Mouse (Mus musculus): ENCODE measurements around the gene Klc4. TPM values are rescaled to one million over a fixed set of nuclear protein-coding genes. Genes with fewer than 3 reads are reported as not detected.

The Klc4 gene
- total and polyA plus RNA-seq, 3 experiments = 5.4 to 9.5 TPM; not detected in 1

GRCm38 (mm10) chr17:46602212-46602611 is 43.6 kb downstream of the Klc4 start:
- no peak overlapping the region for H3K27ac ChIP-seq (ENCODE audit: control insufficient read depth, low read depth, low read length)
- H3K4me3 ChIP-seq (ENCODE audit: control insufficient read depth in 1 of 2, insufficient read depth in 1 of 2, low read depth in 2 of 2, low read length in 2 of 2) = no peak overlapping the region
- H3K79me2 ChIP-seq (ENCODE audit: control insufficient read depth, insufficient read depth, low read length, poor library complexity) = no peaks in the 10 kb centered on the region
- DNase-seq (ENCODE audit: low read depth, low spot score) = no peak
- no peaks in the 10 kb centered on the region for H3K36me3 ChIP-seq (ENCODE audit: control insufficient read depth in 1 of 2, insufficient read depth in 2 of 2, low read length in 2 of 2)
- TF ChIP-seq EP300 (IDR thresholded peaks at IDR 0.05; ENCODE audit: low read depth in 1 of 2, low read length in 2 of 2) (no peak), POLR2A (IDR thresholded peaks at IDR 0.05; ENCODE audit: control insufficient read depth in 1 of 2, insufficient read depth in 1 of 2, low read depth in 1 of 2, low read length in 2 of 2, poor library complexity in 1 of 2) (no peak), HCFC1 (IDR thresholded peaks at IDR 0.05; ENCODE audit: low read depth, low read length) (no peak), MYC (IDR thresholded peaks at IDR 0.05; ENCODE audit: low read depth, low read length) (no peak)
- H3K4me1 ChIP-seq (ENCODE audit: control insufficient read depth in 1 of 2, insufficient read depth in 2 of 2, low read length in 2 of 2) = no peaks in the 10 kb centered on the region; a peak in 1 of 4 replicates
- H3K27me3 ChIP-seq (ENCODE audit: control insufficient read depth in 1 of 2, insufficient read depth in 2 of 2, low read length in 2 of 2) = no peaks in the 10 kb centered on the region; a peak in 1 of 4 replicates
- H3K9me3 ChIP-seq (replicated peaks; ENCODE audit: insufficient read depth, low read length) = no peaks in the 10 kb centered on the region
- H3K9ac ChIP-seq (ENCODE audit: control insufficient read depth, low read depth, low read length, poor library complexity, severe bottlenecking) = no peak overlapping the region

GRCm38 (mm10) chr17:46600569-46600968 is 45.3 kb downstream of the Klc4 start:
- peak in 1 of 3 experiments; percentile 54; a peak in 2 of 6 replicates for TF ChIP-seq CTCF (IDR thresholded peaks at IDR 0.05 in 2 of 3, conservative IDR thresholded peaks at IDR 0.05 in 1 of 3; ENCODE audit: control insufficient read depth in 1 of 3, insufficient read depth in 1 of 3, low read depth in 2 of 3, low read length in 3 of 3, poor library complexity in 1 of 3, severe bottlenecking in 1 of 3)
- TF ChIP-seq ZNF384 (IDR thresholded peaks at IDR 0.05; ENCODE audit: low read depth, low read length) = 0 out of 2 replicates have a peak, but pooled peaks have one; percentile 21
- no peak for TF ChIP-seq TCF12 (IDR thresholded peaks at IDR 0.05; ENCODE audit: low read depth, low read length)
- TF ChIP-seq ZC3H11A (IDR thresholded peaks at IDR 0.05; ENCODE audit: low read depth, low read length) = peak; percentile 27; the same call in 1 of the 2 replicates
- peak; percentile 63 for TF ChIP-seq RAD21 (IDR thresholded peaks at IDR 0.05; ENCODE audit: low read depth, low read length)
- TF ChIP-seq CHD2 (IDR thresholded peaks at IDR 0.05; ENCODE audit: low read length) = no peak
- TF ChIP-seq TAL1 (IDR thresholded peaks at IDR 0.05; ENCODE audit: low read length) = no peak
- TF ChIP-seq NRF1 (IDR thresholded peaks at IDR 0.05; ENCODE audit: insufficient read depth, low read depth, low read length, poor library complexity, severe bottlenecking) = no peak
- peak; percentile 46 for TF ChIP-seq SMC3 (IDR thresholded peaks at IDR 0.05; ENCODE audit: low read depth, low read length)
- no peak for TF ChIP-seq ETS1 (IDR thresholded peaks at IDR 0.05; ENCODE audit: low read depth, low read length)
- no peak for TF ChIP-seq E2F4 (IDR thresholded peaks at IDR 0.05; ENCODE audit: borderline replicate concordance, low read depth, low read length)
- TF ChIP-seq ZMIZ1 (IDR thresholded peaks at IDR 0.05; ENCODE audit: low read depth, low read length) = no peak
- Histone ChIP-seq H3K9ac (ENCODE audit: control insufficient read depth, low read depth, low read length, poor library complexity, severe bottlenecking) (no peak overlapping the region), H3K4me3 (ENCODE audit: control insufficient read depth in 1 of 2, insufficient read depth in 1 of 2, low read depth in 2 of 2, low read length in 2 of 2) (no peak overlapping the region), H3K36me3 (ENCODE audit: control insufficient read depth in 1 of 2, insufficient read depth in 2 of 2, low read length in 2 of 2) (no peaks in the 10 kb centered on the region), H3K4me1 (ENCODE audit: control insufficient read depth in 1 of 2, insufficient read depth in 2 of 2, low read length in 2 of 2) (no peaks in the 10 kb centered on the region; a peak in 1 of 4 replicates), H3K79me2 (ENCODE audit: control insufficient read depth, insufficient read depth, low read length, poor library complexity) (no peaks in the 10 kb centered on the region), H3K9me3 (replicated peaks; ENCODE audit: insufficient read depth, low read length) (no peaks in the 10 kb centered on the region), H3K27me3 (ENCODE audit: control insufficient read depth in 1 of 2, insufficient read depth in 2 of 2, low read length in 2 of 2) (no peaks in the 10 kb centered on the region), H3K27ac (ENCODE audit: control insufficient read depth, low read depth, low read length) (no peak overlapping the region)
- DNase-seq (ENCODE audit: low read depth, low spot score) = peak; percentile 51
